Mouse (Mus musculus): Measurements from ENCODE around the gene Glyatl3.

The Glyatl3 gene

DNA sequence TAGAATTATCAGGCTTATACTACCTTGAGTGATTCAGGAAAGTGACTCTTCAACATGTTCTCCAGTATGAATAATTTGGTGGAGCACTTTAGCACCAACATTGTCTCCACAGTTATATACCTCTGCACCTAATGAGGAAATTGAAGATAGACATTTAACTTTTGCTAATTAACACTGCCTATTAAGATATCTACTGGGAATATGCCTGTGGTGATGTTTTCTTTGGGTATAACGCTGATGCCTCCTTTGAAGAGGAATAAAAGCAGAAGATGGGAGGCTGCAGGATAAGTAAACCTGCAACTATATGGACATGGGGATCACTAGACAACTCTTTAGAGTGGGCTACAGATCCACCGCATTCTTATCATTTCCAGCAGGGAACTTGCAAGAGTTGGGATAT, at the start of gene Glyatl3:
TSS of gene Glyatl3 (minus strand) at position 101 of the 400 bp plus-strand sequence.
- DNase-seq (ENCODE audit: low read depth): no peak

DNA sequence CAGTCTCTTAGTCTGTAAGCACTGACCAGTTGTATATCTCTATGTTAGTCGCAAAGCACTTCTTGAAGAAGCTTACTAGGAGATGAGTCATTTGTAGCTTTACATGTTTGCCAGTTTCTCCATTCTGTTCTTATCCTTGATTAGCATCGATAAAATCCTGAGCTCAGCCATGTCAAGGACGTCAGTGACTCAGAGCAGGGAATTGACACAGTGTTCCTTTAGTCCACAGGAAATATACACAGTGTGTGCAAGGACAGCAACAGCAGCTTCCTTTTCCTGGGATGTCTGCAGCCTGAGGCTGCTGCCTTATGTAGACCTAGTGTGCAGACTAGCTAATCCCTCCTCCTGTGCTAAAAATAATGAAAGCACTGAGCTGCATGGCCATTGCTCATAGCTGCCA, 34.4 kb upstream of the Glyatl3 start:
- DNase-seq (ENCODE audit: low read depth): peak; percentile 61

DNA sequence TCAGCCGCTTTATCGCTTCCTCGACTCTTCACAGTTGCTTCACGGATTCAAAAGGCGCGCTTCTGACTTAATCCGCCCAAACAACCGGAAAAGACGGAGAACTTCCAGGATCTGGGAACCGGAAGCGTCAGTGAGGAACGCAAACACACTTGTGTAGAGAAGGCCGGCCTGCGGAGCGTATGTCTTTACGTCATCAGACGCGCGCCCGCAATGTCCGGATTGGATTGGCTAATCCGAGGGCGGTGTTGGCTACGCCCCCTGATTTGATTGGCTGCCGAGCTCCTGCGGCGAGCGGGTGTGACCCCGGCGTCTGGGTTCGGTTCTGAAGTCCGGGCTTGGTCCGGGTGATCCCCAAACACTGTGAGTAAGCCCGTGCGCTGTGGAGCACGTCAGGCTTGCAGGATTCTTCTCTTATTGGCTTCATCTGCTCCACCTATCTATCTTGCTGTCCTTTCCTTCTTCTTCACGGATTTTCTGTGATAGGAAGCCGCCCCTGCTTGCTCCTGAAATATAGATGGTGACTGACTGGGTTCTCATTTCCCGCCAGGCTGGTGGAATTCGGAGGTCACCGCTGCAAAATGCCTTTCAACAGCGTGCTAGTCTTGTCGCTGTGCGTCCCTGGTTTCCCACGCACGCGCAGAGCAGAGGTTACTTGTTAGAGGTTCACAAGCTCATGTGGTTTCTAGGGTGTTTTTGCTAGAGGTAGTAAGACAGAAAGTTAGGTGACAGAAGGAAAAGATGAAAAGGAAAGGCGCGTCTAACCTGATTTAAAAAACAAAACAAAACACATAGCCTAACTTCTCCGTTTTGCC, 20.5 kb upstream of the Glyatl3 start, which contains the start of the genes Mut and Cenpq:
TSS of gene Mut (plus strand) at position 266 of the 812 bp plus-strand sequence.
TSS of gene Cenpq (minus strand) at position 628 of the 812 bp plus-strand sequence.
- peak; percentile 97 for DNase-seq (ENCODE audit: low read depth)

DNA sequence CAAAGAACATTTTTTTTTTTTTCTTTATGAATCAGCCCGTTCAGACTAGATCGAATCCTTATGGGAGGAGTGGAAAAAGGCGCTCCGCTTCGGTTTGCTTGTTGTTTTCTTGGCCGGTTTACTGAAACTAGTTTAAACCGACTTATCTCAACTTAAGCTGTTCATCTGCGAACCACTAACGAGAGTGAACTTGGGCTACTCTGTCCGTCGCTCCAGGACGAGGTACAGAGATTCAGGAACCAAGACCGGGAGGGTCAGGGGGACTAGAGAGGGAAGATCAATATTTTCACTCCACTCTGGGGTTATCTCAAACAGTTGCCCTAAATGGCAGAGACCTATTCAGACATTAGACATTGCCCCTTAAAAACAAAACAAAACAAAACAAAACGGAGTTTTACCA, 19.8 kb upstream of the Glyatl3 start:
- peak; percentile 51 for DNase-seq (ENCODE audit: low read depth)

DNA sequence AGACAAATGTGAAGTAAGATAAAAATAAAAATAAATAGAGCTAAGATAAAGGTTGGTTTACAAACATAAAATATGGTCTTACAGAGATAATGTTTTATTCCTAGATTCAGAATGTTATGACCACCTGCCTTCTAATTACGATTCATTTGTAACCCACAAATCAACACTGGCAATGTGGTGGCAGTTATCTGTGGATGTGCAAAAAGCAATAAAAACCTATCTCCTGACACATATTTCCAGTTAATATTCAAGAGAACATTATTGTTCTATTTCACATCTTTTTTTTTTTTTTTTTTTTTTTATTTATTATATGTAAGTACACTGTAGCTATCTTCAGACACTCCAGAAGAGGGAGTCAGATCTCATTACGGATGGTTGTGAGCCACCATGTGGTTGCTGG, 1.3 kb upstream of the Glyatl3 start:
- no peak for DNase-seq (ENCODE audit: low read depth)

GRCm38 (mm10) chr17:40904721-40905154, 9.4 kb downstream of the Glyatl3 start:
- no peak for DNase-seq (ENCODE audit: low read depth)

DNA sequence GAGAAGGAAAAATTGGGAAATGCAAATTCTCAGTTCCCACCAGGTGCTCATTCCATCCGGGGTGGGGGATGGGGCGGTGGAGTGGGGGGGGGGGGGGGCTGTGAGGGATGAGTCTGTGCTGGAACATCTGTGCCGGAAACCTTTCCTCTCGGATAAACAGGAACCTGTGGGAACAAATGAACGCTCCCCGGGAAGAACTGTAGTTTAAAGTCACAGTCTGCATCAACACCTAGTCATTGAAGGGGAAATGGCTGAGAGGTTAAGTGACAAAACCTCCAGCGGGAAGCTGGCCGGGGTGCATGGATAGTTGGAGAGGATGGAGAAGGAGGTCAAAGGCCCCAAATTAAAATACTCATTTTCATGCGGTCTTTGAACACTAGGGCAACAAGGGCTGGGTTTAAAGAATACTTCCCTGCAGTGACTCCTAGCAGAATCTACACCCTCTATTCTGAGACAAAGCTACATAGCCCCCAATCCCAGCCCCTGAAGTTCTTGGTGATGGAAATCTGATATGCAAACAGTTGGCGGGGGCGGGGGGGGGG, 10.0 kb downstream of the Glyatl3 start:
- no peak for DNase-seq (ENCODE audit: low read depth)

DNA sequence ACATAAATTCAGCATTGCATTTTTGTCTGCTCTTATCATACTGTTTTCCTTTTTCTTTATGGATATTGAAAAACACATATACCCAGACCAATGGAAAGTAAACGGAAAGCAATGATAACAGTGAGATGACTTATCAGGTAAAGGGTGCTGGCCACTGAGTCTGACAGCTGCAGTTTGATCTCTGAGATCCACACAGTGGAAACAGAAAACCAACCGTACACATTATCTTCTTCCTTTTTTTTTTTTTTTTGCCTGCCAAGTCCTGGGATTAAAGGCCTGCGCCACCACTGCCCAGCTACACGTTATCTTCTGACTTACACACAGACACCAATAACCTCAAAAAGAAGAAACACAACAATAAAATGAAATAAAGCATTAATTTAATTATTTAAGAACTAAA, 10.8 kb downstream of the Glyatl3 start:
- no peak for DNase-seq (ENCODE audit: low read depth)

GRCm38 (mm10) chr17:40899783-40900363, 14.3 kb downstream of the Glyatl3 start:
- no peak for DNase-seq (ENCODE audit: low read depth)

- DNase-seq (ENCODE audit: low read depth): peak; percentile 73
Observed at GRCm38 (mm10) chr17:40896863-40897262, 17.3 kb downstream of the Glyatl3 start.

DNA sequence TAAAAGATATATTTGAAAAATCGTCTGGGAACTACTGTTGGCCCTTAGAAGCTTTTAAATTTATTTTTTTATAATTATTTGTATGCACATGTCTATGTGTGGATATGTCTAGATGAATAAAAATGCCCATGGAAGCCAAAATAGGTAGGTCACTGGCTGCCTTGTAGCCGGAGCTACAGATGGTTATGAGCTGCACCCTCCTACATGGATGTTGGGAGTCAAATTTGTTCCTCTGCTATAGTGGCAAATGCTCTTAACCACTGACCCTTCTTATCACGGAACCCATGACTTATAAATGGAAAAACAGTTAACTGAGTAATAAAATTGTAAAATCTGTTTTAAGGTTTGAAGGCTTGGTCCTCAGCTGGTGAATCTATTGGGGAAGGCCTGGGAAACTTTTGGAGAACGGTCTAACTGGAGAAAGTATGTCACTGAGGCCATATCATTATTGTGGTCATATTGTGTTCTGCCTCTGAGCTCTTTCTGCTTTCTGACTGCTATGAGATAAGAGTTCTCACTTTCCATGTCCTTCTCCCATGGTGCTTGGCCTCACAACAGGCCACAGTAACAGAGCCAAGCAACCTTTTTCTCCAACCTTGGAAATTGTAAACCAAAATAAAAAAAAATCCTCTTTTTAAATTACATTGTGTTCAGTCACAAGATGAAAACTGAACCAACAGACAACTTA, 26.2 kb downstream of the Glyatl3 start:
- no peak for DNase-seq (ENCODE audit: low read depth)

- no peak for DNase-seq (ENCODE audit: low read depth)
Observed at GRCm38 (mm10) chr17:40885155-40885554, 29.0 kb downstream of the Glyatl3 start.

GRCm38 (mm10) chr17:40882172-40882571, 32.0 kb downstream of the Glyatl3 start:
- DNase-seq (ENCODE audit: low read depth): no peak

GRCm38 (mm10) chr17:40879924-40880691, 34.0 kb downstream of the Glyatl3 start, which contains the start of gene 9130008F23Rik:
Gene 9130008F23Rik (minus strand): TSS chr17:40880559.
- DNase-seq (ENCODE audit: low read depth): peak; percentile 80

GRCm38 (mm10) chr17:40879528-40879923, 34.6 kb downstream of the Glyatl3 start:
- DNase-seq (ENCODE audit: low read depth): peak; percentile 47

DNA sequence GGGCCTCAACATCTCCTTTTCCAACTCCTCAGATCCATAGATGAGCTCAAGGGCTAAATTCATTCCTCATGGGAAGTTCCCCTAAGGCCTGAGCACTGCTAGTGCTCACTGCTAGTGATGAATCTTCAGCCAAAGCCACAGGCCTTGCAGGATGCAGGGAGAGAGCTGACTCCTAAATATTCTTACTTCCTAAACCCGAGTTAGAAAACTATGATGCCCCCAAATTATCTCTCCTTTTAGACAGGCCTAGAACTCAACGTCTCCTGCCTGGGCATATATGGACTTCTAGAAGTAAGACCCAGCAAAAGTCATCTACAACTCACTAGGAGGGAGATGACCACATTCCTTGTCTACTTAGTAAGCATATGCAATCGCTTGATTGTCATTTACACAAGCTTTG, 36.4 kb downstream of the Glyatl3 start:
- DNase-seq (ENCODE audit: low read depth): peak; percentile 15

DNA sequence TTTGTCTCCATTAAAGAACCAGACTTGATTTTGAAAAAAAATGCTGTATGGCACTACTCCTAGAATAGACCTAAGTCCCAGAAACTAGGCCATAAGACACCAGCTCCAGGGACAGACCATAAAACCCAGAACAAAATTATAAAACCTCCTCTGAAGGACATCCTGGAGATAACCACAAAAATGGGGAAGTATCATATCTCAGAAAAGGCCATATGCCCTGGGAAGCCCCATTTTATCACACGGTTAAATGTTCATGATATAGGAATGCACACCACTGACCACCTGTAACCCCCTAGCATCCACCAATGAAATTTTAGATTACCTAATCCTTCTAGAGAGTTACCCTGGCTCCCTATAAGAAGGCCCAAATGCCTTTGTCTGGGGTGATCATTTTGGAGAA, 38.6 kb downstream of the Glyatl3 start:
- peak; percentile 79 for DNase-seq (ENCODE audit: low read depth)

- peak; percentile 23 for DNase-seq (ENCODE audit: low read depth)
Observed at GRCm38 (mm10) chr17:40874701-40875100, 39.4 kb downstream of the Glyatl3 start.

GRCm38 (mm10) chr17:40873582-40874011, 40.6 kb downstream of the Glyatl3 start:
- peak; percentile 71 for DNase-seq (ENCODE audit: low read depth)

DNA sequence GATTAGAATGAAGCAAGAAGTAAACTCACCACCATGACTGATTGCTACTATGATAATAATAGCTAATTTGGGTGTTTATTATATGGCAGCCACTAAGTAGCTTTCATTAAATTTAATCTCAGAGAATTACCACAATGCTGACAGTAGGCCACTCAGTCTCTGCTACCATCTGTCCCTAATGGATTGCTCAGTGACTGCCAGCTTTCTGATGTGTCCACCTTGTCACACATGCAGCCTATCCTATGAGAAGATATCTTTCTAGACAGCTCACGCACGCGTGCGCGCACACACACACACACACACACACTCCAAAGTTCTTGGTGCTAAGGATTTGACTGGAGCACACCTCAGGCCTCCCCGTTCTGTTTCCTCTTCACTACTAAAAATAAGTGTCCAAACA, 41.5 kb downstream of the Glyatl3 start:
- no peak for DNase-seq (ENCODE audit: low read depth)

GRCm38 (mm10) chr17:40868952-40869747, 45.0 kb downstream of the Glyatl3 start:
- DNase-seq (ENCODE audit: low read depth): peak; percentile 13

Data from 416B (cell line).